Mouse (Mus musculus): ENCODE measurements at regions not wholly inside any gene's neighbourhood (a gene's known extent, or its start where the extent isn't known, plus 50 kb on each side); places are given as distances from the start of the nearest gene placed in this dataset.

DNA sequence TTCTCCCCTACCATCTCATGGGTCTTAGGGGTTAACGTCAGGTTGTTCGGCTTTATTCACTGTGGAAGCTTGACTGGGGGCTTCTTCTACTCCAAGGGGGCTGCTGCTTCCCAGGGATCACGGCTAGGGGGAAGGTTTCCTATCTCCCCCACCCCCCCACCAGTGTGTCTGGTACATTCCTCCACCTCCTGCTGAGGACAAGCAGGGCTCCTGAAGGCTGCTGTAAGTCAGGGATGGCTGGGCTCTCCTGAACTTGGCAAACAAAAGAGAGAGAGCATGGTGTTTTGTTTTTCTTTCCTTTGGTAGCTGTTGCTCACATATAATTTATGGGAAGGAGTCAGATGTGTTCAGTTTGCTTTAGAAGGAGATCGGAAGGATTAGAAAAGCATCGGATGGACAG lies 54.7 kb upstream of the Commd3 start:
- no peak overlapping the region for H3K4me3 ChIP-seq (replicated peaks)
- 25% methylated on average over 5 of the region's 5 CpGs for WGBS
- no peak overlapping the region for H3K9ac ChIP-seq (replicated peaks)
- no peak overlapping the region for H3K27ac ChIP-seq (replicated peaks)
- H3K36me3 ChIP-seq, result no peaks in the 10 kb centered on the region
- H3K4me2 ChIP-seq, result peak overlapping the region; percentile 32
- no peaks in the 10 kb centered on the region for H3K9me3 ChIP-seq (replicated peaks)
- no peak for ATAC-seq (ENCODE audit: low FRiP score)
- H3K4me1 ChIP-seq, result no peaks in the 10 kb centered on the region; the same call in 1 of the 2 replicates
- H3K27me3 ChIP-seq (replicated peaks), result peaks cover 2% of the 10 kb centered on the region; the same call in 1 of the 2 replicates

DNA sequence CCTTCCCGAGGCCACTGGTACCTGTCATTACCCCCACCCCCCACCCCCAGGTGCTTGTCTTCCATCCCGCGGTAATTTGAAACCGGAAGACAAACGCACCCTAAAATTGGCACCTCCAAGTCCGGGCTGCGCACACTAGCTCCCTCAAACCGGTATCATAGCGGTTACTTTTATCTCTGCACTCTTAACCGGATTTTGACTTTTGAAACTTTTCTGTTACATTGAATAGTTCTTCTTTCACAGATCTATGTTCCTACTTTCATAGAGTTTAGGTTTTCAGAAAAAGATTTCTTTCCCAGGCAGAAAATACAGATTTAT lies 62.4 kb upstream of the Commd3 start:
- Histone ChIP-seq H3K27ac (replicated peaks) (no peak overlapping the region), H3K4me3 (replicated peaks) (peak overlapping the region; percentile 47), H3K9me3 (replicated peaks) (no peaks in the 10 kb centered on the region), H3K4me2 (peak overlapping the region; percentile 89), H3K4me1 (peaks cover 25% of the 10 kb centered on the region), H3K36me3 (no peaks in the 10 kb centered on the region), H3K9ac (replicated peaks) (no peak overlapping the region), H3K27me3 (replicated peaks) (peaks cover 43% of the 10 kb centered on the region)
- ATAC-seq (ENCODE audit: low FRiP score), result no peak
- WGBS, result 7% methylated on average over 10 of the region's 10 CpGs

DNA sequence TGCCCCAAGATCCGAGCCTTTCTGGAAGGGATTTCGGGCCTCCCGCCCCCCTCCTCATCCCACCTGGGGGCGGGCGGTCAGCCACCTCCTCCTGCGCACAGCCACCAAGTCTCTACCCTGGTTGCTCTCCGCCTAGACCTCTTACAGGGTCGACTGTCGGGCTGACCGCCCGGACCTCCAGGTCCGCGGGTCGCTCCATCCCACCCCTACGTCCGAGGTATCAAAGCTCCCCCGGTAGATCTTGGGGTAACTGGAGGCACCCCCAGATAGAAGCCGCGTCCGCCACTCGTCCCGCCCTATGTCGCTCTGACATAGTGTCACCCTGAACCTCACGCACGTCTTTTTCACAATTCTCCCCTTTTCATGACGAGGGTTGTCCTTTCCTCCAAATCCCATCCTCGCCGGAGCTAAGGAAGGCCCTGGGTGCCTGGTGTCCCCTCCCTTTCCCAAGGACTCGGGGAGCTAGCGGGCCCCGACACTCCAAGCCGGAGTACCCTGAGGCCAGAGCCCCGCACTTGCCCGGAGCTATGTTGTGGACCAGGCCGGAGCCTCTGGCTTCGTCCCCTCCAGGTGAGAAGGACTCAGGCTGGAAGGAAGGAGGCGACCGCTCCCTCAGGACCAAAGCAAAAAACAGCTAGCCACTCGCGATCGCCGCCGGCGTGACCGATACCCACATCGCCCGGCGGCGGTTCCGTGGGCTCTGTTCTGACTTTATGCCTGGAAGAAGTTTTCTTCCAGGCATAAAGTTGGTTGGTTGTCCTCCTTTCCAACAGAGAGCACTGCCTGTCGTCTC lies 62.9 kb upstream of the Commd3 start:
- Histone ChIP-seq H3K9me3 (replicated peaks) (no peaks in the 10 kb centered on the region), H3K27me3 (replicated peaks) (peaks cover 44% of the 10 kb centered on the region), H3K9ac (replicated peaks) (peak overlapping the region; percentile 53), H3K4me1 (peaks cover 25% of the 10 kb centered on the region), H3K4me2 (peak overlapping the region; percentile 89), H3K4me3 (replicated peaks) (peak overlapping the region; percentile 47), H3K27ac (replicated peaks) (no peak overlapping the region), H3K36me3 (no peaks in the 10 kb centered on the region)
- peak; percentile 57 for ATAC-seq (ENCODE audit: low FRiP score)
- WGBS, result 1% methylated on average over 49 of the region's 51 CpGs

DNA sequence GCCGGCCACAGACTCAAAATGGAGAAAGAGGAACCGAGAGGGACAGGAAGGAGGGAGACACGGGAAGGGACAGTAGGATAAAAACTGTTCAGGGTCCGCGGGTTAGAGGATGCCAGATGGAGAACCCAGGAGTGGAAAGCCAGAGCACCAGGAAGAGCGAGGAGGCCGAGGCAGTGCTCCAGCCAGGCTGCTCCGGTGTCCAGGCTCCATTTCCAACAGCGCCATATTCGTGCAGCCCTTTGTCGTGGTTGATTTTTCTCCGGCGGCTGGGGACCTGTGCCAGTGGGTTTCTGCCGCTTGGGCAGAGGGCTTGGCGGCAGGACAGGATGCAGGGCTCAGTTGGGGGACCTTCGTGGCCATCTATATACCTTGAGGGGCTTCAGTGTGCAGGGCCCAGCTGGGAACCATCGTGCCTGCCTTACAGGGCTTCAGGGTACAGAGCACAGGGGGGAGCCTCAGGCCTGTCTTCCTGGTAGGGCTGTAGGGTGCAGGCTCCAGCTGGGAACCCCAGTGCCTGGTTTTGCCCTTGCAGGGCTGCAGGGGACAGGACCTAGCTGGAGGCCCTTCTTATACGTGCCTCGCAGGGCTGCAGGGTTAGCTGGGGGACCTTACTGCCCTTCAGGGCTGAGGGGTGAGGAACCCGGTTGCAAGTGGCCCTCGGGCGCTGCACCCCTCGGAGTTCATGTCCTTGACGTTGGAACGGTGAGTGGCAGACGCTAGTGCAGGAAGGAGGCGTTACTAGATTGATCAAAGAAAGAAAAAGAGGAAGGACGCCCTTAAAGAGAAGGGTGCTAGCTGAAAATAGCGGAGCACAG lies 63.7 kb upstream of the Commd3 start:
- peaks cover 25% of the 10 kb centered on the region for H3K4me1 ChIP-seq
- H3K36me3 ChIP-seq, result no peaks in the 10 kb centered on the region
- H3K9me3 ChIP-seq (replicated peaks), result no peaks in the 10 kb centered on the region
- H3K4me3 ChIP-seq (replicated peaks), result peak overlapping the region; percentile 47
- peaks cover 49% of the 10 kb centered on the region for H3K27me3 ChIP-seq (replicated peaks)
- WGBS, result under 1% methylated on average over 29 of the region's 29 CpGs
- ATAC-seq (ENCODE audit: low FRiP score), result peak; percentile 89
- H3K4me2 ChIP-seq, result peak overlapping the region; percentile 89
- H3K27ac ChIP-seq (replicated peaks), result no peak overlapping the region
- peak overlapping the region; percentile 53 for H3K9ac ChIP-seq (replicated peaks)

DNA sequence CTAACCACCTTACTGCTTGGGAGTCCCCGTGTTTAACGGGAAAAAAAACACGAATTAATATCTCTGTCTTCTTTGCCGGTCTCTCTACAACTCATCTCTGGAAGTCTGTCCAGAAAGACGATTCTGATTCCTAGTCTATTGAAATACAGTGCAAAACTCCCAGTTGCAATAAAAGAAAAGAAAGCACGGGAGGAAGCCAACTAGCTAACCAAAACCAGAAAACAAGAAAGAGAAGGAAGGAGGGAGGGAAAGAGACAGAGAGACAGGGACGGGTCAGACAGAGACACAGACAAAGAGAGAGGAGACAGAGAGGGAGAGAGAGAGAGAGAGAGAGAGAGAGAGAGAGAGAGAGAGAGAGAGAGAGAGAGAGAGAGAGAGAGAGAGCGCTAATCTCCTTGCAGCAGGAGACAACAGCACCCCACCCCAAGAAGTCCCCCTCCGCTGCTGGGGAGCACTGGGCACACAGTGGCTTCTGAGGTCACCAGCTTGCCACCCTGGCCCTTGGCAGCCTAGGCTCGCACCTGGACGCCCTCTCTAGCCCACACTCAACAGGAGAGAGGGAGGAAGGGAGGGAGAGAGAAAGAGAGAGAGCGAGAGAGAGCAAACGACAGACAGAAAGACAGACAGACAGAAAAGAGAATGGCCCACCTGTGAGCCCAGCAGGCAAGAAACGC lies 64.5 kb upstream of the Commd3 start:
- peaks cover 49% of the 10 kb centered on the region for H3K27me3 ChIP-seq (replicated peaks)
- H3K4me3 ChIP-seq (replicated peaks), result peak overlapping the region; percentile 47
- H3K4me2 ChIP-seq, result peak overlapping the region; percentile 89
- peak overlapping the region; percentile 53 for H3K9ac ChIP-seq (replicated peaks)
- no peak overlapping the region for H3K27ac ChIP-seq (replicated peaks)
- no peaks in the 10 kb centered on the region for H3K9me3 ChIP-seq (replicated peaks)
- H3K36me3 ChIP-seq, result no peaks in the 10 kb centered on the region
- H3K4me1 ChIP-seq, result peaks cover 25% of the 10 kb centered on the region
- peak; percentile 53; the same call in 1 of the 2 replicates for ATAC-seq (ENCODE audit: low FRiP score)
- under 1% methylated on average over 13 of the region's 14 CpGs for WGBS

DNA sequence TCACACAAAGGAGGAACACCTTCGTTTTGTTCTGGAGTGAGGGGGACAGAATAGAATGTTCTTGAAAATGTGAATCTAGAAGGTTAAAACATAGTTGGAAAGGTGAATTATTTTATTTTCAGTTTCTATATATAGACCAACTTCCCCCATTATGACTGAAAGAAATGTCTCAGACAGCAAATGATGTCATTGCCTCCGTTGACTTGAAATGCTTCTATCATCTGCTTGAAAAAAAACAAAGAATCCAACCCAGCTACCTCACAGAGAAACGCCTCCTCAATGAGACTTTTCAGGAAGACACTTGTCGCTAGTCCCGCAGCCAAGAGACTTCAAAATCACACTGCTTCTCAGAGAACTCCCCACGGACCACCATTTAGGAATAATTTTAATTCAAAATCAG lies 65.1 kb upstream of the Commd3 start:
- H3K27me3 ChIP-seq (replicated peaks), result peaks cover 45% of the 10 kb centered on the region
- H3K27ac ChIP-seq (replicated peaks), result no peak overlapping the region
- H3K9me3 ChIP-seq (replicated peaks), result no peaks in the 10 kb centered on the region
- 9% methylated on average over 6 of the region's 6 CpGs for WGBS
- H3K4me3 ChIP-seq (replicated peaks), result peak overlapping the region; percentile 47
- no peak overlapping the region for H3K9ac ChIP-seq (replicated peaks)
- H3K4me1 ChIP-seq, result peaks cover 25% of the 10 kb centered on the region
- peak overlapping the region; percentile 89 for H3K4me2 ChIP-seq
- no peak for ATAC-seq (ENCODE audit: low FRiP score)
- H3K36me3 ChIP-seq, result no peaks in the 10 kb centered on the region

DNA sequence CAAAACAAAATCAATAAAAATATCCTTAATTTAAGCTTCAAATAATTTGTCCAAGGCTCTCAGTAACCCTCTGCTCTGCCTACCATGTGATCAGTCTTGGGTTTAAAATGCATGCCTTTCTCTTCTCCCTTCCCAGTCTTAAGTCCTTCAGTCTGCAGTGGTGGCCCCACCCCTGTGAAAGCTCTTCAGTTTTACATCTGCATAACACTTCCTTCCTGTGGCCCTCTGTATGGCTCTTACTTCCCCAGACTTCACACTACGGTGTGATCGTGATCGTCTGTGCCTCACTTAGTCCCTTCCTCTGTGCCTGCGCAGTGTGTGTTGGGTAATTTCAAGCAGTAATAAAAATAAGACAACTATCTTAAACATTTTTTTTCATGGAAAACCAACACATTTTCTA lies 80.0 kb upstream of the Commd3 start:
- H3K27me3 ChIP-seq (replicated peaks), result no peaks in the 10 kb centered on the region
- no peak overlapping the region for H3K27ac ChIP-seq (replicated peaks)
- H3K36me3 ChIP-seq, result no peaks in the 10 kb centered on the region
- no peak overlapping the region for H3K4me2 ChIP-seq
- no peaks in the 10 kb centered on the region for H3K9me3 ChIP-seq (replicated peaks)
- ATAC-seq (ENCODE audit: low FRiP score), result no peak
- no peak overlapping the region for H3K4me3 ChIP-seq (replicated peaks)
- 65% methylated on average over 4 of the region's 4 CpGs for WGBS
- no peak overlapping the region for H3K9ac ChIP-seq (replicated peaks)
- H3K4me1 ChIP-seq, result no peaks in the 10 kb centered on the region

DNA sequence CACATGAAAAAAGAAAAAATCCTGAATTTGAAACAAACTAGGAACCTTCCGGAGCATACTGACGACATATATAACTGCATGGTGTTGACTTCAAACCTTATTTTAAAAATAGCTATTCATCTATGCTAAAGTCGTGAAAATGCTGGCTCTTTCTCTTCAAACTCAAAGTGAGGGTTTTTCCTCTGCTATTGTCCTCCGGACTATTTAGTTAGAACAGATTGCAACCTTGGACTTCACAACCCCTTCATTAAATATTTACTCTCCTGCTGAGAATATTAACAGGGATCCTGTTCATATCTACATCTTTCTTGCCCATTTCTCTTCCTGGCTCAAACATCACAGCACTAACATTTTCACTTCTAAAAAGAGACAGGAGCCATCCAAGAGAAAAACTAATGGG lies 84.0 kb upstream of the Commd3 start:
- peak overlapping the region; percentile 45; the same call in 1 of the 2 replicates for H3K9ac ChIP-seq (replicated peaks)
- 1% methylated on average over 4 of the region's 4 CpGs for WGBS
- H3K27me3 ChIP-seq (replicated peaks), result no peaks in the 10 kb centered on the region
- H3K4me3 ChIP-seq (replicated peaks), result peak overlapping the region; percentile 55
- no peaks in the 10 kb centered on the region; the same call in 1 of the 2 replicates for H3K4me1 ChIP-seq
- peak overlapping the region; percentile 63 for H3K4me2 ChIP-seq
- H3K9me3 ChIP-seq (replicated peaks), result no peaks in the 10 kb centered on the region
- ATAC-seq (ENCODE audit: low FRiP score), result no peak
- no peak overlapping the region for H3K27ac ChIP-seq (replicated peaks)
- H3K36me3 ChIP-seq, result no peaks in the 10 kb centered on the region

DNA sequence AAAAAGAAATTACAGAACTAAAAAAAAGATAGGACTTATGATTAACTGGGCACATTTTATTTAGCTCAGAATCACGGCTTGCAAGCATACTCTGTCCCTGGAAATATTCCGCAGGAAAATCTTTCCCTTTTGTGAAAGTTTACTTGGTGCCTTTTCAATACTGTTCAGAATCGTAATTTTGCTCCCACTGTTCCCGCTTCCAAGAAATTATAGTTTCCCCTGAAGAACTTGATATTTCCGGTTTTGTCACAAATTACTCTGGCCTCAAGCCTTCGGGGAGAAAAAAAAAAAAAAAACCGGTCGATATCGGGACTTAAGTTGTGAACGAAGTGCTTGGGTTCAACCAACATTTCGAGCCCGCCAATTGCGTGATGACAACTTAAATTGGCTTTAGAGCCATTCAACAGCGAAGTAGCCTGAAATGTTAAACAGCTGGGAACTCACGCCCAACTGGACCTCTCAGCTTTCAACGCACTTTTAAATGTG lies 84.4 kb upstream of the Commd3 start:
- Histone ChIP-seq H3K27ac (replicated peaks) (peak overlapping the region; percentile 70), H3K36me3 (no peaks in the 10 kb centered on the region)
- ATAC-seq (ENCODE audit: low FRiP score), result peak; percentile 14; the same call in 1 of the 2 replicates

DNA sequence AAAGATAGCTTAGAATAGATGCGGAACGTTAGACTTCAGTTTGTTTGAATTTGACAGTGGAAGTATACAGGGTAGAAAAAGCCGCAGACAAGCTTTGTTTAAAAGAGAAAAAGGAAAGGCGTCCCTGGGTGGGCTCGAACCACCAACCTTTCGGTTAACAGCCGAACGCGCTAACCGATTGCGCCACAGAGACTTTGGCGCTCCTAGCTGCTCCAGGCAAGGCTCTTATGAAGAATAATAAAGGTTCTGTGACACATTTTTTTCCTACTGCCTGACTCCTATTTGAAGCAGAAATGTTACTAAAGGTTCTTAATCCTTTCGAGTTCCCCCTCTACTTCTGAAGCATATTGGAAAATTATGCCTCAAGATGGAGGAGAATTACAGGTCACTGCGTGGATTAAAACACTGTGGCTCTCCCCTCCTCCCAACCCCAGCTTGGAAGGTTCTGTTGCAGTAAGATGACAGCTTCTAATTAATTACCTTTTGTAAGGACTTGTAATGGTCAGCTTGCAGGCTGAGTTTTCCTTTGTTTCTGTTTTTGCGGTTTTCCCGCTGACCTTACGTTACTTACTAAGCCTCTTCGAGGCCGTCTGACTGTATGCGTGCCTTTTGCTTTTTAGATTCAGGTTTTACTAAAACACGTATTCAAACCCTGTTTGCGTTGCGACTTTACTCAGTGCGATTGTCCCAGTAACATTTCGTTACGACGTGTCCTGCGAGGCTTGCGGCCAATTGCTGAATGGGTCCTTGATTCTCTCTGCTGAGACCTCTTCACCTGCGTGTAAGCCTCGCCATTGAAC lies 85.1 kb upstream of the Commd3 start:
- Histone ChIP-seq H3K9me3 (replicated peaks) (no peaks in the 10 kb centered on the region), H3K4me1 (no peaks in the 10 kb centered on the region; the same call in 1 of the 2 replicates), H3K4me3 (replicated peaks) (peak overlapping the region; percentile 55), H3K27me3 (replicated peaks) (no peaks in the 10 kb centered on the region), H3K9ac (replicated peaks) (peak overlapping the region; percentile 45), H3K36me3 (no peaks in the 10 kb centered on the region), H3K4me2 (peak overlapping the region; percentile 63), H3K27ac (replicated peaks) (peak overlapping the region; percentile 70)
- ATAC-seq (ENCODE audit: low FRiP score), result peak; percentile 92
- 2% methylated on average over 31 of the region's 31 CpGs for WGBS

More for the DNA sequence above, 84.4 kb upstream of the Commd3 start:
- Histone ChIP-seq H3K27me3 (replicated peaks) (no peaks in the 10 kb centered on the region), H3K4me3 (replicated peaks) (peak overlapping the region; percentile 55), H3K4me1 (no peaks in the 10 kb centered on the region; the same call in 1 of the 2 replicates), H3K9ac (replicated peaks) (peak overlapping the region; percentile 45), H3K9me3 (replicated peaks) (no peaks in the 10 kb centered on the region), H3K4me2 (peak overlapping the region; percentile 63)
- WGBS, result under 1% methylated on average over 16 of the region's 16 CpGs
